Mouse (Mus musculus) cerebellum, adult 2 months (tissue): ENCODE measurements around the gene Hectd2.

Experiments used
- CTCF ChIP-seq: fragments of 200-500 bp; IDR thresholded peaks from 2 replicates; pipeline ENCODE4 v1.5.1; 2011; ENCODE audit warnings: low read depth, mild to moderate bottlenecking, control low read depth, low read length, moderate library complexity, borderline replicate concordance; ENCODE audit not compliant: insufficient read depth
- POLR2A ChIP-seq: fragments of 200-500 bp; IDR thresholded peaks from 2 replicates; pipeline ENCODE4 v1.6.1; 2011; ENCODE audit warnings: low read length, control low read depth, borderline replicate concordance; ENCODE audit not compliant: insufficient read depth

DNA sequence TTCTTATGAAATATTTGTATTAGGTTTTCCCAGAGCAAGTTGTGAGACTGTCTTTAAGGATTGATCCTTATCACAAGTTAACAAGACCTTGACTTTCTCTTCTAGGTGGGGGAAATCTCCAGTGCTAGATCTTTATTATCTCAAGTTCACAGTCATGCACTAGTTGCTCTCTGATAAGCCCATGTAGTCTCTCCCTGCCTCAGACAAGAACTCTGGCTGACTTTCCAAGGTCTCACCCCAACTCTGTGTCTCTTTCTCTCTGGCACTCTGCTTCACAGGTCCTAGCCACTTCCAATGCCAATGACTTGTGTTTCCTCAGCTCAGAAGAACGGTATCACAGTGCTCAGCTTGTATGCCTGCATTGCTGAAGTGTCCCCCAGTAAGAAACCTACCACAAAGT, 43.1 kb upstream of the Hectd2 start:
- TF ChIP-seq POLR2A (no peak), CTCF (no peak)
